Mouse (Mus musculus) olfactory bulb, adult 2 months (tissue): Measurements from ENCODE around the gene Ms4a4a.

Experiments used
- CTCF ChIP-seq: fragments of 200-500 bp; IDR thresholded peaks from 2 replicates; pipeline ENCODE4 v1.5.1; 2012; ENCODE audit warnings: low read depth, mild to moderate bottlenecking, low read length, moderate library complexity; ENCODE audit not compliant: insufficient read depth
- POLR2A ChIP-seq: fragments of 200-500 bp; IDR thresholded peaks from 2 replicates; pipeline ENCODE4 v1.6.1; 2012; ENCODE audit warnings: mild to moderate bottlenecking, low read depth, low read length, moderate library complexity; ENCODE audit not compliant: insufficient read depth

GRCm38 (mm10) chr19:11414084-11414483, 38.8 kb downstream of the Ms4a4a start:
- TF ChIP-seq POLR2A (no peak), CTCF (no peak)
